Mouse (Mus musculus) spleen, adult 2 months (tissue): Measurements from ENCODE around the gene Stox2. TPM values are rescaled to one million over a fixed set of nuclear protein-coding genes. Genes with fewer than 3 reads are reported as not detected.

ENCODE experiments used
- DNase-seq, 2 experiments: peaks; one replicate each; pipeline versions ENCODE4 v3.0.0 to v3.0.0-alpha.2; 2012 to 2021; ENCODE audit warnings: low spot score in 2 of 2, low read depth in 1 of 2
- H3K27ac ChIP-seq: fragments of 200-500 bp; 2 replicates; pipeline ENCODE4 v1.5.1; 2012; ENCODE audit warnings: low read length, inconsistent platforms; ENCODE audit not compliant: insufficient read depth
- H3K27me3 ChIP-seq: fragments of 200-500 bp; 2 replicates; pipeline ENCODE4 v1.6.1; 2012; ENCODE audit warnings: mild to moderate bottlenecking, moderate library complexity, low read length, inconsistent platforms; ENCODE audit not compliant: control insufficient read depth, insufficient read depth
- H3K36me3 ChIP-seq: fragments of 200-500 bp; 2 replicates; pipeline ENCODE4 v1.6.1; 2012; ENCODE audit warnings: mild to moderate bottlenecking, low read length, inconsistent platforms; ENCODE audit not compliant: control insufficient read depth, insufficient read depth
- H3K4me1 ChIP-seq: fragments of 200-500 bp; 2 replicates; pipeline ENCODE4 v1.6.1; 2011; ENCODE audit warnings: inconsistent platforms; ENCODE audit not compliant: control insufficient read depth, insufficient read depth, insufficient read length
- H3K4me3 ChIP-seq: fragments of 200-500 bp; 2 replicates; pipeline ENCODE4 v1.5.1; 2011; ENCODE audit warnings: mild to moderate bottlenecking, inconsistent platforms; ENCODE audit not compliant: insufficient read depth, insufficient read length; ENCODE audit errors: extremely low read depth
- CTCF ChIP-seq: fragments of 200-500 bp; IDR thresholded peaks from 2 replicates; pipeline ENCODE4 v1.5.1; 2011; ENCODE audit warnings: mild to moderate bottlenecking, inconsistent platforms; ENCODE audit not compliant: insufficient read depth, insufficient read length, insufficient replicate concordance; ENCODE audit errors: extremely low read depth
- POLR2A ChIP-seq: fragments of 200-500 bp; IDR thresholded peaks from 2 replicates; pipeline ENCODE4 v1.6.1; 2011; ENCODE audit warnings: low read depth, low read length, inconsistent platforms
- WGBS: fragments of 180-500 bp; shearing (Covaris S2); methylation state at CpG from one replicate; pipeline ENCODE4 v1.1.7; 2018; 5-methylcytosine and 5-hydroxymethylcytosine counted together
- polyA plus RNA-seq: library from polyadenylated mRNA; depleted of rRNA; stranded (reverse); fragments of >200 nt; gene quantifications from 2 replicates; pipeline ENCODE4 v1.2.3, GENCODE M21; 2012

The Stox2 gene
- polyA plus RNA-seq, 1 experiment, result 0.50 TPM

- TF ChIP-seq CTCF (no peak), POLR2A (no peak)
- no peaks in the 10 kb centered on the region for H3K27me3 ChIP-seq
- no peak for DNase-seq
- H3K4me1 ChIP-seq, result no peaks in the 10 kb centered on the region
- no peak overlapping the region for H3K27ac ChIP-seq
- no peaks in the 10 kb centered on the region for H3K36me3 ChIP-seq
- no peak overlapping the region for H3K4me3 ChIP-seq
- WGBS, result 87% methylated on average over 10 of the region's 10 CpGs
Observed at GRCm38 (mm10) chr8:47279898-47280297, 166.3 kb downstream of the Stox2 start.

- no peak overlapping the region for H3K27ac ChIP-seq
- H3K4me1 ChIP-seq, result no peaks in the 10 kb centered on the region
- 79% methylated on average over 3 of the region's 3 CpGs for WGBS
- H3K36me3 ChIP-seq, result no peaks in the 10 kb centered on the region
- H3K27me3 ChIP-seq, result no peaks in the 10 kb centered on the region
- TF ChIP-seq POLR2A, result no peak
- TF ChIP-seq CTCF, result no peak
- no peak overlapping the region for H3K4me3 ChIP-seq
- no peak for DNase-seq
Observed at GRCm38 (mm10) chr8:47278211-47278610, 168.0 kb downstream of the Stox2 start.

GRCm38 (mm10) chr8:47268931-47269330, 177.2 kb downstream of the Stox2 start:
- TF ChIP-seq POLR2A (no peak), CTCF (no peak)
- no peak overlapping the region for H3K27ac ChIP-seq
- H3K4me3 ChIP-seq, result no peak overlapping the region
- 83% methylated on average over 6 of the region's 6 CpGs for WGBS
- no peak for DNase-seq
- no peaks in the 10 kb centered on the region for H3K27me3 ChIP-seq
- H3K4me1 ChIP-seq, result no peaks in the 10 kb centered on the region
- H3K36me3 ChIP-seq, result no peaks in the 10 kb centered on the region

GRCm38 (mm10) chr8:47268062-47268822, 177.9 kb downstream of the Stox2 start:
- no peak for TF ChIP-seq POLR2A
- no peak for TF ChIP-seq CTCF
- Histone ChIP-seq H3K27ac (no peak overlapping the region), H3K27me3 (no peaks in the 10 kb centered on the region), H3K4me1 (no peaks in the 10 kb centered on the region), H3K36me3 (no peaks in the 10 kb centered on the region), H3K4me3 (no peak overlapping the region)
- WGBS, result 27% methylated on average over 21 of the region's 21 CpGs
- no peak for DNase-seq

DNA sequence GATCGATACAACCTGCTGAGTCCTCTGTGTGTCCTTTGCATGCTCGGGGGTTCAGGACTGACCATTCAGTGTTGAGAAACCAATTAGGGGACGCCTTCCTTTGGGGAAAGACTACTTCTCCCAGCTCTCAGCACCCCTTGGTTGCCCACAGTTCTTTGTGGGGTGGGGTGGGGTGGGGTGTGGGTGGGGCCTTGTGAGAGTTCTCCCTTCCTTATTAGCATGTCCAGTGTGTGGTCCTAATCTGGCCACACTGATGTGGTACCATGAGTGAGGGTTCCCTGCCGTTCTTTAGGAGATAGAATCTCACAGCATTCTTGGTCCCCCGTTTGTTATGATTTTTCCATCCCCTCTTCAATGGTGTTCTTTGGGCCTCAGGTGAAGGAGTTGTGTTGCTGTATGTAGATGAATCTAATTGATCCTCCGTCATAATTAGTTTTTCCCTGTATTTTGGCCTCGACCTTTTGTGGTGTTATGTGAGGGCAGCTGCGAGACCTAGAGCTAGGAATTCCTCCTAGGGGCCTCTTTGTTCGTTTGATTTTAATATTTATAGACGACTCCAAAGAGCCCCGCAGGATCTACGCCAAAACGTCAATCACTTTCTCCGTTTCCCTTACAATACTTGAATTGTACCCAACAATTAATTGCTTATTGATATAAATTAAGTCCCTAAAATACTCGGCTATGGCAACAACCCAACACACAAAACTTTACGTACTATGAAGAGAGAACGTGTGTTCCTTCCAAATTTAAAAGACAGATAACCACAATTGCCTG, 182.9 kb downstream of the Stox2 start:
- H3K4me3 ChIP-seq, result no peak overlapping the region
- TF ChIP-seq POLR2A, result no peak
- TF ChIP-seq CTCF, result no peak
- WGBS, result 91% methylated on average over 17 of the region's 17 CpGs
- no peaks in the 10 kb centered on the region for H3K4me1 ChIP-seq
- DNase-seq, result no peak
- no peaks in the 10 kb centered on the region for H3K36me3 ChIP-seq
- no peak overlapping the region for H3K27ac ChIP-seq
- no peaks in the 10 kb centered on the region for H3K27me3 ChIP-seq

DNA sequence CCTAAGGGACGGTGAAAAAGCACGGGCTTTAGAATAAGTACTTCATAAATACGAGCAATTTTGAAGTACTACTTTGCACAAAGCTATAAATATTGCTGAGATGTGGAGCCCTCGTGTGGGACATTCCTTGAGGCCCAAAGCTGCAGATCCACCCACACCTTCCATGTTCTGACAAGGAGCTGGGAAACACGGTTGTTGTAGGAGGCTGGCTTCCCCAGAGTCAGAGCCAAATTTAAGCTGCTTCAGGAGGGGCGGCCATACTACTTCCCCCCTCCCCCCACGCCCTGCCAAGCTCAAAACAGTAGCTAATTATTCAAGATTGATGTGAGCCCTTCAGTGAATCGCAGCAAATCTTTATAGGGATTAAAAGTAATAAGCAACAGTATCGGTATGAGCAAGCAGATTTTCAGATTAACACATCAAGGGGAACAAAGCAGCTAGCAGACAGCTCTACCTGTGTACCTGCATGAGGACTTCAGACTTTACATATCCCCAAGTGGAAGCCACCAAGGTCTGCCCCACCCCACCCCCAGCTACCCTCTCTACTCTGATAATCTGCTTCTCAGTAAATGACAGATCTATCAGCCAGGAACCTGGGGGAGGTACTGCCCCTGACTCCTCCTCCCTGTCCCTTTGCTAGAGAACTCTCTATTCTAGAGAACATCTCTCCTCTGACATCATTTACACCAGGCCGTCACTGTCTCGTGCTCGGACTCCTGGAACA, 185.2 kb downstream of the Stox2 start:
- TF ChIP-seq CTCF, result no peak
- TF ChIP-seq POLR2A, result no peak
- H3K27ac ChIP-seq, result no peak overlapping the region
- 76% methylated on average over 12 of the region's 12 CpGs for WGBS
- no peaks in the 10 kb centered on the region for H3K27me3 ChIP-seq
- no peak for DNase-seq
- no peak overlapping the region for H3K4me3 ChIP-seq
- H3K36me3 ChIP-seq, result no peaks in the 10 kb centered on the region
- no peaks in the 10 kb centered on the region for H3K4me1 ChIP-seq

DNA sequence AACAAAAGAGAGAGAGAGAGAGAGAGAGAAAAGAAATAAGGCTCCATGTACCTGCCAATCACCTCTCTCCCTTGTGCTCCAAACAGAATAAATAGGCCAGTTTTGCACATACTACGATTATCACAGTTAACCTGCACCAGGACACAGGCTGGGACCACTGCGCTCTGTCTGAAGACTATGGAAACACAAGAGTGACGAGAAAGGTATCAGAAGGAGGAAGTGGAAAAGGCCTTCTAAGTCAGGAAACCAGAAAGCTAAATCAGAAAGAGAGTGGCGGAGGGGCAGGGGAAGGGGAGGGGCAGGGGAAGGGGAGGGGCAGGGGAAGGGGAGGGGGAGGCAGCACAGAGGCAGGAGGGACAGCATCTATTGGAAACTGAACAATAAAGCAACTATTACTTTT, 195.3 kb downstream of the Stox2 start:
- no peak overlapping the region for H3K4me3 ChIP-seq
- no peak for DNase-seq
- TF ChIP-seq POLR2A (no peak), CTCF (no peak)
- 15% methylated on average over 4 of the region's 4 CpGs for WGBS
- H3K27ac ChIP-seq, result no peak overlapping the region
- no peaks in the 10 kb centered on the region for H3K4me1 ChIP-seq
- H3K27me3 ChIP-seq, result no peaks in the 10 kb centered on the region
- no peaks in the 10 kb centered on the region for H3K36me3 ChIP-seq
